Comparison of ENCODE assay signal across 8 mouse cellular contexts in the genomic region with DNA sequence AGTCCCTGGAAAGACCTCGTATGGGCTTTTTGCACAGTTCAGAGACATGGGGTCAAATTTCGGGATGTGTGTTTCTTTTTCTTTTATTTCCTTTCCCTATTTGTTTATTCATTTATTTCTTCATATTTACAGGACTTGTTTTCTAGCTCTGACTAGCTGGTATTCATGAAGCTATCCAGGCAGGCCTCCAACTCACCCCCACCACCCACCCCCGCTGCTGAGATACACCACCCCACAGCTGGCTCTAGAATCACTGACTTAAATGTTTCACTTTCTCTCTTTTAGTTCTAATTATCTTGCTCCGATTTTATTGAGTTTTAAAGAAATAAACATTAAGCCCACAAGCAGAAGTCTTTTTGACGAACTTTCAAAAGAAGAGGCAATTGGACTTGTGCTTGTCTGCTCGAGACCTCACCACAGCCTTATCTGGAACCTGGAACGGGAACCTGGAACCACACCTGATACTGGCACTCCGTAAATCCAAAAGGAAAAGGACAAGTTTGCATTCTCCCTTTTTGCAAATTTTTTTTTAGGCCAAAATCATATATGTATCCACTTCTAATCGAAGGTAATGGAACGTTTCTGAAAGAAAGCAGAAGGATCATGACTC. TPM values are rescaled to one million over a fixed set of nuclear protein-coding genes. Genes with fewer than 3 reads are reported as not detected.
DNase-seq lines count a peak whose midpoint lies in the region; ATAC-seq and TF ChIP-seq lines count a peak whose summit lies in the region.

No protein-coding gene starts in this region.

- TF ChIP-seq EP300 in heart, postnatal 0 days (IDR thresholded peaks at IDR 0.05; ENCODE audit: low read depth) = no peak

- H3K36me3 ChIP-seq in ES-E14 (ENCODE audit: control insufficient read depth, insufficient read depth, low read length, poor library complexity, severe bottlenecking) = no peaks in the 10 kb centered on the region
- H3K36me3 ChIP-seq in heart, postnatal 0 days (replicated peaks; ENCODE audit: control insufficient read depth, insufficient read depth, low read length) = no peaks in the 10 kb centered on the region
- no peaks in the 10 kb centered on the region for H3K36me3 ChIP-seq in midbrain, embryonic 10.5 days

- H3K4me2 ChIP-seq in heart, postnatal 0 days (ENCODE audit: low read depth, low read length) = peak overlapping the region; percentile 63

- no peaks in the 10 kb centered on the region for H3K4me1 ChIP-seq in cerebellum, adult 2 months (ENCODE audit: control insufficient read depth, insufficient read depth, low read length)
- 0 out of 4 replicates have a peak, but pooled peaks cover 0 to 2% of the 10 kb centered on the region in 2 experiments for H3K4me1 ChIP-seq in ES-E14 (ENCODE audit: control insufficient read depth in 2 of 2, insufficient read depth in 2 of 2, low read length in 2 of 2, poor library complexity in 1 of 2)
- H3K4me1 ChIP-seq in heart, postnatal 0 days (ENCODE audit: control insufficient read depth, insufficient read depth) = peaks cover 12% of the 10 kb centered on the region
- peaks cover 40% of the 10 kb centered on the region for H3K4me1 ChIP-seq in midbrain, embryonic 10.5 days

- no peak for ATAC-seq in heart, postnatal 0 days (ENCODE audit: insufficient read depth, low read depth)

- no peak for DNase-seq in cerebellum, adult 2 months
- DNase-seq in cerebellum, postnatal 10 days = no peak
- DNase-seq in ES-E14 (ENCODE audit: low read depth, low spot score) = no peak
- peak; percentile 16 for DNase-seq in heart, postnatal 0 days (ENCODE audit: low spot score)
- no peak for DNase-seq in midbrain, embryonic 10.5 days (ENCODE audit: low spot score)
- no peak for DNase-seq in urinary bladder, postnatal 25 days (ENCODE audit: low spot score)
- DNase-seq in c-Kit-positive CD71-positive TER-119-positive erythroid progenitor cells, embryonic 14.5 days (ENCODE audit: low spot score) = no peak
- DNase-seq in thymus, postnatal 36 days = no peak

- in situ Hi-C loops in ES-E14 (cut with MboI; ENCODE audit: low sequenced_read_pairs in 2 of 2, unreplicated experiment in 2 of 2) = loop anchor here (5.0 to 25.0 kb wide), 2 partner anchors 87 to 1518 kb away; no protein-coding TSS in a partner anchor

- H3K27ac ChIP-seq in cerebellum, adult 2 months (ENCODE audit: insufficient read depth, low read length) = no peak overlapping the region
- H3K27ac ChIP-seq in ES-E14 (ENCODE audit: insufficient read depth, low read depth, low read length, poor library complexity, severe bottlenecking) = no peak overlapping the region
- H3K27ac ChIP-seq in heart, postnatal 0 days (ENCODE audit: low read depth) = peak overlapping the region; percentile 97
- peak overlapping the region; percentile 93 for H3K27ac ChIP-seq in midbrain, embryonic 10.5 days (replicated peaks)

- WGBS in cerebellum, adult 2 months = 23% methylated on average over 10 of the region's 10 CpGs
- 26% methylated on average over 10 of the region's 10 CpGs for WGBS in heart, postnatal 0 days
- WGBS in midbrain, embryonic 10.5 days = 45% methylated on average over 10 of the region's 10 CpGs

- H3K4me3 ChIP-seq in cerebellum, adult 2 months (replicated peaks; ENCODE audit: insufficient read depth, low read depth, low read length) = peak overlapping the region; percentile 76
- H3K4me3 ChIP-seq in ES-E14 (ENCODE audit: insufficient read depth in 1 of 2, low read depth in 1 of 2, low read length in 2 of 2, poor library complexity in 1 of 2, severe bottlenecking in 1 of 2) = peak overlapping the region; percentile 71 to 75
- H3K4me3 ChIP-seq in heart, postnatal 0 days (ENCODE audit: low read depth, low read length) = peak overlapping the region; percentile 66
- peak overlapping the region; percentile 66 for H3K4me3 ChIP-seq in midbrain, embryonic 10.5 days

- TF ChIP-seq CTCF in cerebellum, adult 2 months (IDR thresholded peaks at IDR 0.05; ENCODE audit: borderline replicate concordance, insufficient read depth, low read depth, low read length) = no peak
- TF ChIP-seq CTCF in heart, postnatal 0 days (IDR thresholded peaks at IDR 0.05; ENCODE audit: low read depth) = no peak

- no peaks in the 10 kb centered on the region for H3K9me3 ChIP-seq in ES-E14 (ENCODE audit: control insufficient read depth, insufficient read depth, low read depth, low read length)
- no peaks in the 10 kb centered on the region for H3K9me3 ChIP-seq in heart, postnatal 0 days (replicated peaks; ENCODE audit: control insufficient read depth, low read length)
- no peaks in the 10 kb centered on the region for H3K9me3 ChIP-seq in midbrain, embryonic 10.5 days (replicated peaks)

- TF ChIP-seq POLR2A in cerebellum, adult 2 months (IDR thresholded peaks at IDR 0.05; ENCODE audit: borderline replicate concordance, insufficient read depth, low read length) = no peak

- no peak overlapping the region; the same call in 1 of the 2 replicates for H3K9ac ChIP-seq in ES-E14 (ENCODE audit: insufficient read depth, low read depth, low read length, poor library complexity, severe bottlenecking)
- H3K9ac ChIP-seq in heart, postnatal 0 days (replicated peaks; ENCODE audit: low read depth, low read length) = peak overlapping the region; percentile 74

- no peaks in the 10 kb centered on the region for H3K27me3 ChIP-seq in cerebellum, adult 2 months (ENCODE audit: control insufficient read depth, insufficient read depth, low read length)
- no peaks in the 10 kb centered on the region for H3K27me3 ChIP-seq in heart, postnatal 0 days (ENCODE audit: control insufficient read depth, insufficient read depth, low read length)
- H3K27me3 ChIP-seq in midbrain, embryonic 10.5 days (ENCODE audit: low read depth, poor library complexity, severe bottlenecking) = no peaks in the 10 kb centered on the region

TF ChIP-seq in ES-E14, 5 proteins besides CTCF, POLR2A, EP300 and RAD21:
- TF ChIP-seq HCFC1 (IDR thresholded peaks at IDR 0.05; ENCODE audit: borderline replicate concordance, insufficient read depth, low read length) (no peak), MAFK (IDR thresholded peaks at IDR 0.05; ENCODE audit: insufficient read depth, low read depth, low read length) (no peak), ZC3H11A (IDR thresholded peaks at IDR 0.05; ENCODE audit: borderline replicate concordance, low read depth, low read length) (no peak), CHD2 (IDR thresholded peaks at IDR 0.05; ENCODE audit: low read depth, low read length) (no peak), ZNF384 (IDR thresholded peaks at IDR 0.05; ENCODE audit: low read depth, low read length) (no peak)

RNA-seq across cellular contexts. Expression of gene Abt1, which starts 6.2 kb away (rescaled TPM):
- polyA plus RNA-seq in cerebellum, adult 2 months (2012; rRNA removed) = 9.8 and 10.7 TPM in 2 replicates
- 10.5 and 15.5 TPM in 2 replicates for total RNA-seq in ES-E14 (2012; rRNA removed)
- 6.7 and 7.4 TPM in 2 replicates for total RNA-seq in heart, postnatal 0 days (2014; rRNA removed; ENCODE audit: low replicate concordance)
- polyA plus RNA-seq in heart, postnatal 0 days (2015; fragmentation: Nextera tagmentation; extraction: Ambion mirVana) = 6.8 and 7.2 TPM in 2 replicates
- 14.3 and 14.7 TPM in 2 replicates for polyA plus RNA-seq in midbrain, embryonic 10.5 days (2016; fragmentation: Nextera tagmentation; extraction: Ambion mirVana)

RNA-seq across cellular contexts. Expression of gene Btn1a1, which starts 35.8 kb away (rescaled TPM):
- 0.21 and 0.32 TPM in 2 replicates for polyA plus RNA-seq in cerebellum, adult 2 months (2012; rRNA removed)
- 0.11 and 0.62 TPM in 2 replicates for total RNA-seq in ES-E14 (2012; rRNA removed)
- 0.27 TPM in 1 of 2 replicates, not detected in the other for total RNA-seq in heart, postnatal 0 days (2014; rRNA removed; ENCODE audit: low replicate concordance)
- 0.14 and 0.18 TPM in 2 replicates for polyA plus RNA-seq in heart, postnatal 0 days (2015; fragmentation: Nextera tagmentation; extraction: Ambion mirVana)
- polyA plus RNA-seq in midbrain, embryonic 10.5 days (2016; fragmentation: Nextera tagmentation; extraction: Ambion mirVana) = 0.04 and 0.06 TPM in 2 replicates

RNA-seq across cellular contexts. Expression of gene Btn2a2, which starts 58.8 kb away (rescaled TPM):
- 0.20 and 0.21 TPM in 2 replicates for polyA plus RNA-seq in cerebellum, adult 2 months (2012; rRNA removed)
- 0.95 and 1.5 TPM in 2 replicates for total RNA-seq in ES-E14 (2012; rRNA removed)
- not detected in 2 replicates for total RNA-seq in heart, postnatal 0 days (2014; rRNA removed; ENCODE audit: low replicate concordance)
- 0.04 and 0.15 TPM in 2 replicates for polyA plus RNA-seq in heart, postnatal 0 days (2015; fragmentation: Nextera tagmentation; extraction: Ambion mirVana)
- 0.26 and 0.38 TPM in 2 replicates for polyA plus RNA-seq in midbrain, embryonic 10.5 days (2016; fragmentation: Nextera tagmentation; extraction: Ambion mirVana)

Comparison
In these comparisons a context has a peak if more than half of its experiments do, and no peak if none do; other contexts are left out.
1. H3K27ac ChIP-seq: peak in heart, postnatal 0 days (single experiment) and midbrain, embryonic 10.5 days (single experiment); none in cerebellum, adult 2 months (single experiment) and ES-E14 (single experiment).
2. Peak in every context shown above with its lines, with median percentiles within 50 percentile points of each other: H3K4me3 ChIP-seq.